ENCODE assay signal across 1 mouse cellular context in genomic region chr3:153908919-153909318, GRCm38 (mm10).
TF ChIP-seq lines count a peak whose summit lies in the region.

No protein-coding gene starts in this region.

TF ChIP-seq in CH12.LX, 34 proteins besides CTCF, POLR2A, EP300 and RAD21 (continued from another document):
- TF ChIP-seq SIN3A (IDR thresholded peaks at IDR 0.05; ENCODE audit: low read length) = 0 out of 2 replicates have a peak, but pooled peaks have one; percentile 25
